In genomic region chr2:32621517-32621859, GRCm38 (mm10) we compare ENCODE assay signal across 8 mouse cellular contexts. TPM values are rescaled to one million over a fixed set of nuclear protein-coding genes. Genes with fewer than 3 reads are reported as not detected.
A peak's percentile ranks its signal among the peaks of the same experiment; 100 is the strongest.
DNase-seq lines count a peak whose midpoint lies in the region; ATAC-seq lines count a peak whose summit lies in the region.

TSS of gene Ak1 (plus strand) at chr2:32621758.

- WGBS in neural tube, embryonic 13.5 days, result 31% methylated on average over 7 of the region's 7 CpGs

- no peak for ATAC-seq in neural tube, embryonic 13.5 days (ENCODE audit: low read depth)
- ATAC-seq in inflammation-experienced regulatory T-cells, adult 6 months, result no peak
- no peak for ATAC-seq in activated CD4-positive, CD25-positive, alpha-beta regulatory T cell, adult 4 months

- no peaks in the 10 kb centered on the region for H3K9me3 ChIP-seq in neural tube, embryonic 13.5 days

- 0 out of 2 replicates have a peak within 1 kb of the TSS, but pooled peaks have one; percentile 38 for H3K9ac ChIP-seq in neural tube, embryonic 13.5 days

- peak within 1 kb of the TSS; percentile 73 for H3K27ac ChIP-seq in neural tube, embryonic 13.5 days (replicated peaks)

- H3K4me1 ChIP-seq in neural tube, embryonic 13.5 days (replicated peaks), result peaks cover 60% of the 10 kb centered on the region

- 0 out of 2 replicates have a peak, but pooled peaks cover 8% of the 10 kb centered on the region for H3K36me3 ChIP-seq in neural tube, embryonic 13.5 days

- H3K4me3 ChIP-seq in neural tube, embryonic 13.5 days, result no peak within 1 kb of the TSS

- H3K4me2 ChIP-seq in neural tube, embryonic 13.5 days, result no peak within 1 kb of the TSS

- DNase-seq in layer of hippocampus, adult 18-20 months (ENCODE audit: low spot score in 2 of 2), result no peak
- no peak for DNase-seq in layer of hippocampus, adult 9-11 months
- no peak for DNase-seq in adrenal gland, postnatal 4 days (ENCODE audit: low spot score in 2 of 2)
- DNase-seq in gonadal fat pad, adult 2 months (ENCODE audit: low read depth), result no peak
- no peak for DNase-seq in layer of hippocampus, postnatal 14 days (ENCODE audit: low spot score in 2 of 2)

- no peaks in the 10 kb centered on the region for H3K27me3 ChIP-seq in neural tube, embryonic 13.5 days

RNA-seq across cellular contexts. Expression of gene Ak1, which starts in this region (rescaled TPM):
- total RNA-seq in layer of hippocampus, adult 18-20 months (2021), result 100 to 1,000 TPM; 128 to 131 TPM
- total RNA-seq in adrenal gland, postnatal 4 days (2021), result 10 to 100 TPM; 53.4 to 68.7 TPM
- polyA plus RNA-seq in gonadal fat pad, adult 2 months (2012; rRNA removed), result 25.9 and 35.2 TPM in 2 replicates
- total RNA-seq in layer of hippocampus, postnatal 14 days (2021), result 100 to 1,000 TPM; 124 to 125 TPM
- 74.2 and 75.4 TPM in 2 replicates for polyA plus RNA-seq in neural tube, embryonic 13.5 days (2015; fragmentation: Nextera tagmentation; extraction: Ambion mirVana)
- polyA plus RNA-seq in inflammation-experienced regulatory T-cells, adult 6 months (2017; shearing (Covaris generic)), result under 1 TPM in 1 of 3 experiments, not detected in 2; 0.52 TPM
- under 1 TPM; 0.16 to 0.48 TPM for polyA plus RNA-seq in activated CD4-positive, CD25-positive, alpha-beta regulatory T cell, adult 4 months (2017; shearing (Covaris generic))

Comparison
In these comparisons a context has a peak if more than half of its experiments do, and no peak if none do; other contexts are left out.
1. RNA of gene Ak1 (polyA plus RNA-seq): 74.2 to 75.4 TPM in neural tube, embryonic 13.5 days and 25.9 to 35.2 TPM in gonadal fat pad, adult 2 months; 0.16 to 0.48 TPM in activated CD4-positive, CD25-positive, alpha-beta regulatory T cell, adult 4 months and 0.52 TPM in inflammation-experienced regulatory T-cells, adult 6 months; every median in the first group is over 10 times any median in the second.